Mouse (Mus musculus): Measurements from ENCODE around the gene Spint1. TPM values are rescaled to one million over a fixed set of nuclear protein-coding genes. Genes with fewer than 3 reads are reported as not detected.

Spint1 gene
- total and polyA plus RNA-seq, 3 experiments, result not detected

- TF ChIP-seq GABPA (IDR thresholded peaks at IDR 0.05; ENCODE audit: low read depth, low read length) (no peak), POLR2A (IDR thresholded peaks at IDR 0.05; ENCODE audit: control insufficient read depth in 1 of 2, insufficient read depth in 1 of 2, low read depth in 1 of 2, low read length in 2 of 2, poor library complexity in 1 of 2) (no peak), ZC3H11A (IDR thresholded peaks at IDR 0.05; ENCODE audit: low read depth, low read length) (no peak)
Measured at GRCm38 (mm10) chr2:119249592-119250061, 12.5 kb downstream of the Spint1 start (continued).

- Histone ChIP-seq H3K79me2 (ENCODE audit: control insufficient read depth, insufficient read depth, low read length, poor library complexity) (no peaks in the 10 kb centered on the region), H3K4me3 (ENCODE audit: control insufficient read depth in 1 of 2, insufficient read depth in 1 of 2, low read depth in 2 of 2, low read length in 2 of 2) (no peak overlapping the region)
- DNase-seq (ENCODE audit: low read depth, low spot score), result no peak
Measured at GRCm38 (mm10) chr2:119250377-119250776, 13.2 kb downstream of the Spint1 start.

GRCm38 (mm10) chr2:119250826-119251478 lies 13.8 kb downstream of the Spint1 start:
- DNase-seq (ENCODE audit: low read depth, low spot score), result peak; percentile 91
- Histone ChIP-seq H3K27me3 (ENCODE audit: control insufficient read depth in 1 of 2, insufficient read depth in 2 of 2, low read length in 2 of 2) (peaks cover 0 to 3% of the 10 kb centered on the region in 2 experiments; a peak in 2 of 4 replicates), H3K9me3 (replicated peaks; ENCODE audit: insufficient read depth, low read length) (no peaks in the 10 kb centered on the region), H3K36me3 (ENCODE audit: control insufficient read depth in 1 of 2, insufficient read depth in 2 of 2, low read length in 2 of 2) (peaks cover 0 to 4% of the 10 kb centered on the region in 2 experiments; a peak in 2 of 4 replicates), H3K9ac (ENCODE audit: control insufficient read depth, low read depth, low read length, poor library complexity, severe bottlenecking) (peak overlapping the region; percentile 41), H3K27ac (ENCODE audit: control insufficient read depth, low read depth, low read length) (no peak overlapping the region; the same call in 1 of the 2 replicates), H3K79me2 (ENCODE audit: control insufficient read depth, insufficient read depth, low read length, poor library complexity) (no peaks in the 10 kb centered on the region), H3K4me3 (ENCODE audit: control insufficient read depth in 1 of 2, insufficient read depth in 1 of 2, low read depth in 2 of 2, low read length in 2 of 2) (peak overlapping the region; percentile 30 to 48; a peak in 3 of 4 replicates), H3K4me1 (ENCODE audit: control insufficient read depth in 1 of 2, insufficient read depth in 2 of 2, low read length in 2 of 2) (peaks cover 0 to 9% of the 10 kb centered on the region in 2 experiments; a peak in 2 of 4 replicates)
- TF ChIP-seq MYB (IDR thresholded peaks at IDR 0.05; ENCODE audit: low read depth, low read length) (no peak), TBP (IDR thresholded peaks at IDR 0.05; ENCODE audit: low read depth, low read length) (0 out of 2 replicates have a peak, but pooled peaks have one; percentile 40), ZC3H11A (IDR thresholded peaks at IDR 0.05; ENCODE audit: low read depth, low read length) (peak; percentile 68), KAT2A (conservative IDR thresholded peaks at IDR 0.05; ENCODE audit: low read depth, low read length) (no peak), E2F4 (IDR thresholded peaks at IDR 0.05; ENCODE audit: borderline replicate concordance, low read depth, low read length) (no peak), GATA1 (IDR thresholded peaks at IDR 0.05; ENCODE audit: low read depth, low read length) (peak; percentile 95), TAL1 (IDR thresholded peaks at IDR 0.05; ENCODE audit: low read length) (no peak), JUND (IDR thresholded peaks at IDR 0.05; ENCODE audit: low read depth, low read length) (no peak), MAZ (IDR thresholded peaks at IDR 0.05; ENCODE audit: low read depth, low read length) (no peak), MXI1 (IDR thresholded peaks at IDR 0.05; ENCODE audit: low read depth, low read length) (peak; percentile 53; the same call in 1 of the 2 replicates), RAD21 (IDR thresholded peaks at IDR 0.05; ENCODE audit: low read depth, low read length) (peak; percentile 72), MAFK (IDR thresholded peaks at IDR 0.05; ENCODE audit: borderline replicate concordance, low read depth, low read length) (0 out of 2 replicates have a peak, but pooled peaks have one; percentile 22), RCOR1 (IDR thresholded peaks at IDR 0.05; ENCODE audit: low read depth, low read length) (no peak), SMC3 (IDR thresholded peaks at IDR 0.05; ENCODE audit: low read depth, low read length) (peak; percentile 90), MAX (IDR thresholded peaks at IDR 0.05; ENCODE audit: low read length) (no peak), USF2 (IDR thresholded peaks at IDR 0.05; ENCODE audit: borderline replicate concordance in 1 of 2, insufficient read depth in 1 of 2, low read depth in 1 of 2, low read length in 2 of 2) (no peak), CHD2 (IDR thresholded peaks at IDR 0.05; ENCODE audit: low read length) (no peak), CHD1 (IDR thresholded peaks at IDR 0.05; ENCODE audit: low read depth, low read length) (no peak), ZMIZ1 (IDR thresholded peaks at IDR 0.05; ENCODE audit: low read depth, low read length) (no peak), EP300 (IDR thresholded peaks at IDR 0.05; ENCODE audit: low read depth in 1 of 2, low read length in 2 of 2) (peak; percentile 45 to 49; a peak in 1 of 4 replicates), ELF1 (IDR thresholded peaks at IDR 0.05; ENCODE audit: low read depth, low read length) (no peak), MYC (IDR thresholded peaks at IDR 0.05; ENCODE audit: low read depth, low read length) (no peak), SIN3A (IDR thresholded peaks at IDR 0.05; ENCODE audit: low read length) (peak; percentile 69), BHLHE40 (IDR thresholded peaks at IDR 0.05; ENCODE audit: borderline replicate concordance, low read depth, low read length) (no peak), POLR2A (IDR thresholded peaks at IDR 0.05; ENCODE audit: control insufficient read depth in 1 of 2, insufficient read depth in 1 of 2, low read depth in 1 of 2, low read length in 2 of 2, poor library complexity in 1 of 2) (no peak)

More at GRCm38 (mm10) chr2:119250377-119250776, 13.2 kb downstream of the Spint1 start:
- Histone ChIP-seq H3K9me3 (replicated peaks; ENCODE audit: insufficient read depth, low read length) (no peaks in the 10 kb centered on the region), H3K9ac (ENCODE audit: control insufficient read depth, low read depth, low read length, poor library complexity, severe bottlenecking) (no peak overlapping the region), H3K27me3 (ENCODE audit: control insufficient read depth in 1 of 2, insufficient read depth in 2 of 2, low read length in 2 of 2) (peaks cover 0 to 3% of the 10 kb centered on the region in 2 experiments; a peak in 2 of 4 replicates), H3K27ac (ENCODE audit: control insufficient read depth, low read depth, low read length) (no peak overlapping the region), H3K36me3 (ENCODE audit: control insufficient read depth in 1 of 2, insufficient read depth in 2 of 2, low read length in 2 of 2) (peaks cover 0 to 4% of the 10 kb centered on the region in 2 experiments; a peak in 2 of 4 replicates), H3K4me1 (ENCODE audit: control insufficient read depth in 1 of 2, insufficient read depth in 2 of 2, low read length in 2 of 2) (peaks cover 0 to 9% of the 10 kb centered on the region in 2 experiments; a peak in 2 of 4 replicates)
- no peak for TF ChIP-seq KAT2A (conservative IDR thresholded peaks at IDR 0.05; ENCODE audit: low read depth, low read length)
- TF ChIP-seq NELFE (IDR thresholded peaks at IDR 0.05; ENCODE audit: low read depth, low read length), result 0 out of 2 replicates have a peak, but pooled peaks have one; percentile 10
- TF ChIP-seq MAFK (IDR thresholded peaks at IDR 0.05; ENCODE audit: borderline replicate concordance, low read depth, low read length), result 0 out of 2 replicates have a peak, but pooled peaks have one; percentile 4
